Mouse (Mus musculus): Measurements from ENCODE around the gene Mthfsl. TPM values are rescaled to one million over a fixed set of nuclear protein-coding genes. Genes with fewer than 3 reads are reported as not detected.
"Not testable (repeated sequence)": the region's sequence is repeated elsewhere in the genome, so short reads cannot be mapped to it uniquely, and the experiment has no call there.

Gene Mthfsl
- polyA plus RNA-seq, 1 experiment from 2014 or later, result 28.3 TPM

GRCm38 (mm10) chr9:88650742-88651141 is 69.4 kb downstream of the Mthfsl start:
- WGBS, result 97% methylated on average over 13 of the region's 15 CpGs
- not testable (repeated sequence) for H3K4me3 ChIP-seq (replicated peaks); ATAC-seq (ENCODE audit: low FRiP score); H3K9me3 ChIP-seq; H3K27ac ChIP-seq; H3K4me1 ChIP-seq; H3K27me3 ChIP-seq; H3K9ac ChIP-seq; H3K4me2 ChIP-seq; H3K36me3 ChIP-seq (replicated peaks)

Other genes with a start within 250 kb of the Mthfsl start
- 153 and 154 TPM in 2 replicates for gene Syncrip, start 237.7 kb downstream of the Mthfsl start, polyA plus RNA-seq (2016; fragmentation: Nextera tagmentation; extraction: Ambion mirVana)
- gene Zfp949, start 172.3 kb downstream of the Mthfsl start, polyA plus RNA-seq (2016; fragmentation: Nextera tagmentation; extraction: Ambion mirVana), result 10.7 and 10.8 TPM in 2 replicates
- 0.20 TPM in 1 of 2 replicates, not detected in the other for gene Trim43a, start 139.4 kb downstream of the Mthfsl start, polyA plus RNA-seq (2016; fragmentation: Nextera tagmentation; extraction: Ambion mirVana)
- gene Bcl2a1d, start 11.6 kb upstream of the Mthfsl start, polyA plus RNA-seq (2016; fragmentation: Nextera tagmentation; extraction: Ambion mirVana), result not detected in 2 replicates
- gene Trim43c, start 118.9 kb upstream of the Mthfsl start, polyA plus RNA-seq (2016; fragmentation: Nextera tagmentation; extraction: Ambion mirVana), result 0.11 TPM in 1 of 2 replicates, not detected in the other
- gene Bcl2a1a, start 236.6 kb upstream of the Mthfsl start, polyA plus RNA-seq (2016; fragmentation: Nextera tagmentation; extraction: Ambion mirVana), result not detected in 2 replicates